Mouse (Mus musculus): ENCODE measurements around the gene S100a13. TPM values are rescaled to one million over a fixed set of nuclear protein-coding genes. Genes with fewer than 3 reads are reported as not detected.

The S100a13 gene
- polyA plus RNA-seq, 2 experiments = 11.1 to 19.7 TPM

DNA sequence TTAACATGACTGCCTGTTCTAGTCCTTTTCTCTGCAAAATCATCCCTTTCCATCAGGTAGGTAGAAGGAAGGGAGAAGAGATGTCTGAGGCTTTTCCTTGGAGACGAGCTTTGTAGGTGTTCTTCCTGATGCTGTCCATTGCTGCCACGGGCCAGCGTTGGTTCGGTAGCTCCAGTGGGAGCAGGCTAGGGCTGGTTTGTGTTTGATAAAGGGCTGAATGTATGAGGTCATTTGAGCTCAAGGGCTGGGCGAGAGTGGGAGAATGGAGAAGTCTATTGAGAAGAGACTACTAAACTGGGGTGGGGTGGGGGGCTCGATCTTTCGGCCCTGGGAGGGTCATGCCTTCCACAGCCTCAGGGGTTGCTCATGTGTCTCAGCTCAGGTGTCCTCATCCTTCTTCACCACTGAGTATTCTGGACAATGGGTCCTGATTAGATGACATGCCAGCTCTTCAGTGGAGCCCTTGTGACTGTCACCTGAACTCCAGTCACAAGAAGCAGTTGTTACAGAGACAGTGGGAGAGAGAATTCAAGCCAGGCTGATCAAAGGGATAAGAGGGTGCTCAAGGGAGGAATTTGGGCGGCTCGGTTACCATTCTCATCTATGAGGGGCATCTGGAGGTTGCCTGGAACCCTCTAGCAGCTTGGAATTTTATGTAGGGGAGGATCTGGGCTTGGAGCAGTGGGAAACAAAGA is 1.1 kb upstream of the S100a13 start:
- DNase-seq (ENCODE audit: low read depth in 3 of 3, low spot score in 3 of 3) (no peak), ATAC-seq (ENCODE audit: insufficient read depth) (no peak)
- Histone ChIP-seq H3K27ac (no peak overlapping the region), H3K4me1 (replicated peaks; ENCODE audit: control insufficient read depth in 2 of 2, insufficient read depth in 2 of 2, low read length in 1 of 2) (peaks cover 8 to 20% of the 10 kb centered on the region in 2 experiments), H3K36me3 (replicated peaks; ENCODE audit: control insufficient read depth, insufficient read depth, low read depth) (no peaks in the 10 kb centered on the region), H3K27me3 (ENCODE audit: control insufficient read depth, insufficient read depth, low read length) (no peaks in the 10 kb centered on the region; the same call in 1 of the 2 replicates), H3K4me3 (ENCODE audit: insufficient read depth in 1 of 2, low read depth in 2 of 2, low read length in 2 of 2) (no peak overlapping the region), H3K9ac (replicated peaks) (no peak overlapping the region), H3K4me2 (ENCODE audit: low read depth) (peak overlapping the region; percentile 98), H3K9me3 (ENCODE audit: control insufficient read depth, low read length) (no peaks in the 10 kb centered on the region)
- 65% methylated on average over 9 of the region's 9 CpGs for WGBS (ENCODE audit: insufficient replicate concordance)
- TF ChIP-seq EP300 (IDR thresholded peaks at IDR 0.05; ENCODE audit: low read depth) (no peak), CTCF (IDR thresholded peaks at IDR 0.05; ENCODE audit: low read depth) (no peak)

DNA sequence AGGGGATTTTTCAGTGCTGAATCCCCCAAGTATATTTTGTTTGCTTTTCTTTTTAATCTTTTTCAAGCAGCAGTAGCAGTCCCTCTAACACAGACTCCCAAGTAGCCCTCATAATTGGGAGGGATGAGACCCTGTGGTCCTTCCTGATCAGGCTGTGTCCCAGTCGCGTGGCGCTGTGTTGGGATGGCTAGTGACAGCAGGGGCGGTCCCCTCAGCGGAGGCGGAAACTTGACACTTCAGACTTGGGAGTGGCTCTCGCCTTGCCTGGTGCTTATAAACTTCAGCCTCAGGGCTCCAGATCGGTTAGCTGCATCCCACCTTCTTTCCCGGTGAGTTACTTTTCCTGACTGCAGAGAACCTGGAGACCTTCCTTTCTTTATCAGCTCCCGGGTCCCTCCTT is 456 bp downstream of the S100a13 start:
- peak; percentile 77 for ATAC-seq (ENCODE audit: insufficient read depth)
- peaks cover 5 to 19% of the 10 kb centered on the region in 2 experiments for H3K4me1 ChIP-seq (replicated peaks; ENCODE audit: control insufficient read depth in 2 of 2, insufficient read depth in 2 of 2, low read length in 1 of 2)
- H3K9me3 ChIP-seq (ENCODE audit: control insufficient read depth, low read length) = no peaks in the 10 kb centered on the region
- peak; percentile 45 to 50 (median 47) for DNase-seq (ENCODE audit: low read depth in 3 of 3, low spot score in 3 of 3)
- no peaks in the 10 kb centered on the region; the same call in 1 of the 2 replicates for H3K27me3 ChIP-seq (ENCODE audit: control insufficient read depth, insufficient read depth, low read length)
- WGBS (ENCODE audit: insufficient replicate concordance) = 0% methylated on average over 10 of the region's 10 CpGs
- H3K36me3 ChIP-seq (replicated peaks; ENCODE audit: control insufficient read depth, insufficient read depth, low read depth) = no peaks in the 10 kb centered on the region
- H3K9ac ChIP-seq (replicated peaks) = peak overlapping the region; percentile 68
- peak overlapping the region; percentile 54 to 66 for H3K4me3 ChIP-seq (ENCODE audit: insufficient read depth in 1 of 2, low read depth in 2 of 2, low read length in 2 of 2)
- TF ChIP-seq CTCF (IDR thresholded peaks at IDR 0.05; ENCODE audit: low read depth) = no peak
- no peak for TF ChIP-seq EP300 (IDR thresholded peaks at IDR 0.05; ENCODE audit: low read depth)
- H3K4me2 ChIP-seq (ENCODE audit: low read depth) = peak overlapping the region; percentile 98
- no peak overlapping the region for H3K27ac ChIP-seq

DNA sequence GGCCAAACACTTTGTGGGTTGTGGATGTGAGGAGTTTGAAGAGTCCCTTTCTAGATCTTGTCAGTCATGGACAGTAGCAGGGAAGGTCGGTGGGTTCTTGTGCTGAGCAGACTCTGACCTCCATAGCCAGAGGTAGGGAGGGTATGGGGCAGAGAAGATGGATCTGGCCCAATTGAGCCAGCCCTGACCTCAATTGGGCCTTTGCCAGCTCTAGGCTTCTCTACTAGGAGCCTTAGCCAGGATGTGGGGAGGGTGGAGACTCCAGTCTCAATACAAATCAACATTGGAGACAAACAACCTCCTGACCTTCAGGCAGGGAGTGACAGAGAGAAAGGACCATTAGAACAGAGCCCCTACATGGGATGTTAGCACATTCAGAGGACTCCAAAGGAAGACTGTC is 1.0 kb downstream of the S100a13 start:
- Histone ChIP-seq H3K9me3 (ENCODE audit: control insufficient read depth, low read length) (no peaks in the 10 kb centered on the region), H3K27me3 (ENCODE audit: control insufficient read depth, insufficient read depth, low read length) (no peaks in the 10 kb centered on the region; the same call in 1 of the 2 replicates), H3K27ac (no peak overlapping the region), H3K4me2 (ENCODE audit: low read depth) (peak overlapping the region; percentile 98), H3K9ac (replicated peaks) (peak overlapping the region; percentile 68), H3K4me1 (replicated peaks; ENCODE audit: control insufficient read depth in 2 of 2, insufficient read depth in 2 of 2, low read length in 1 of 2) (peaks cover 5 to 19% of the 10 kb centered on the region in 2 experiments), H3K4me3 (ENCODE audit: insufficient read depth in 1 of 2, low read depth in 2 of 2, low read length in 2 of 2) (peak overlapping the region; percentile 54 to 66), H3K36me3 (replicated peaks; ENCODE audit: control insufficient read depth, insufficient read depth, low read depth) (no peaks in the 10 kb centered on the region)
- no peak for TF ChIP-seq EP300 (IDR thresholded peaks at IDR 0.05; ENCODE audit: low read depth)
- TF ChIP-seq CTCF (IDR thresholded peaks at IDR 0.05; ENCODE audit: low read depth) = no peak
- 25% methylated on average over 1 of the region's 1 CpGs for WGBS (ENCODE audit: insufficient replicate concordance)
- ATAC-seq (ENCODE audit: insufficient read depth) (no peak), DNase-seq (ENCODE audit: low read depth in 3 of 3, low spot score in 3 of 3) (no peak)

DNA sequence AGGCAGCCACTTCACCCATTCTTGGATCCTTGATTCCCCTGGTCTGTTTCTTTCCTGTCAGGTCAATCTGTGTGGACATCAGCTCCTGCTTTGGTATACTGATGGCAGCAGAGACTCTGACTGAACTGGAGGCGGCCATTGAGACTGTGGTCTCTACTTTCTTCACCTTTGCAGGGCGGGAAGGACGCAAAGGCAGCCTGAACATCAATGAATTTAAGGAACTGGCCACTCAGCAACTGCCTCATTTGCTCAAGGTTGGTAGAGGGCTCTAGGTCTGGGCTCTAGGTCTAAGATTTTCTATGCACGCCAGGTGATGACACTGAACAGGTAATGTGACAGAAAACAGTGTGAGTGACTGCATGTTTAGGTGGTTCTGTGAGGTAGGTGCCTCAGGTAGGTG is 1.6 kb downstream of the S100a13 start:
- H3K4me1 ChIP-seq (replicated peaks; ENCODE audit: control insufficient read depth in 2 of 2, insufficient read depth in 2 of 2, low read length in 1 of 2) = peaks cover 5 to 19% of the 10 kb centered on the region in 2 experiments
- no peaks in the 10 kb centered on the region for H3K36me3 ChIP-seq (replicated peaks; ENCODE audit: control insufficient read depth, insufficient read depth, low read depth)
- H3K4me3 ChIP-seq (ENCODE audit: insufficient read depth in 1 of 2, low read depth in 2 of 2, low read length in 2 of 2) = no peak overlapping the region
- H3K27ac ChIP-seq = no peak overlapping the region
- 87% methylated on average over 4 of the region's 4 CpGs for WGBS (ENCODE audit: insufficient replicate concordance)
- H3K9me3 ChIP-seq (ENCODE audit: control insufficient read depth, low read length) = no peaks in the 10 kb centered on the region
- TF ChIP-seq CTCF (IDR thresholded peaks at IDR 0.05; ENCODE audit: low read depth) = no peak
- no peak for TF ChIP-seq EP300 (IDR thresholded peaks at IDR 0.05; ENCODE audit: low read depth)
- ATAC-seq (ENCODE audit: insufficient read depth) (no peak), DNase-seq (ENCODE audit: low read depth in 3 of 3, low spot score in 3 of 3) (no peak)
- no peak overlapping the region for H3K9ac ChIP-seq (replicated peaks)
- H3K4me2 ChIP-seq (ENCODE audit: low read depth) = no peak overlapping the region
- no peaks in the 10 kb centered on the region; the same call in 1 of the 2 replicates for H3K27me3 ChIP-seq (ENCODE audit: control insufficient read depth, insufficient read depth, low read length)

DNA sequence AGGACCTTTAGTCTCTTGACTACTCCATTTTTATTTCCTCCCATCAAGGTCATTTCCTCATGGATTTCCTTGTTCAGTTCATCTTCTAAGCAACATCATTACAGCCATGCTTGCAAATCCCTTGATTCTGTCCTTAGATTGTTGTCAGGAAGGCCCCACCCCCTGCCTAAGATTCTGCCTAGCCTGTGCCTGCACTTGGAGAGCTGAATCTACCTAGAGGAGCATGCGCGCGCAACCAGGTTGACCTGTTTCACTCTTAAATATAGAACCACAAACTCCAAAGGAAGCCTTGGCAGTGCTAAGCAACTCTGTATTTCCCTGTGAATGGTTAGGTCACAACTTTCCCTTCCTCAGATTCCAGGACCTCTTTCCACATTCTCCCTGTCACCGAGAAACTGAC is 3.5 kb downstream of the S100a13 start:
- no peak for ATAC-seq (ENCODE audit: insufficient read depth)
- WGBS (ENCODE audit: insufficient replicate concordance) = 89% methylated on average over 4 of the region's 4 CpGs

More for the DNA sequence above, 3.5 kb downstream of the S100a13 start:
- Histone ChIP-seq H3K9me3 (ENCODE audit: control insufficient read depth, low read length) (no peaks in the 10 kb centered on the region), H3K4me1 (replicated peaks; ENCODE audit: control insufficient read depth in 2 of 2, insufficient read depth in 2 of 2, low read length in 1 of 2) (peaks cover 5 to 19% of the 10 kb centered on the region in 2 experiments), H3K4me2 (ENCODE audit: low read depth) (no peak overlapping the region), H3K36me3 (replicated peaks; ENCODE audit: control insufficient read depth, insufficient read depth, low read depth) (no peaks in the 10 kb centered on the region), H3K4me3 (ENCODE audit: insufficient read depth in 1 of 2, low read depth in 2 of 2, low read length in 2 of 2) (no peak overlapping the region), H3K9ac (replicated peaks) (no peak overlapping the region), H3K27me3 (ENCODE audit: control insufficient read depth, insufficient read depth, low read length) (no peaks in the 10 kb centered on the region; the same call in 1 of the 2 replicates), H3K27ac (no peak overlapping the region)
- no peak for TF ChIP-seq CTCF (IDR thresholded peaks at IDR 0.05; ENCODE audit: low read depth)
- TF ChIP-seq EP300 (IDR thresholded peaks at IDR 0.05; ENCODE audit: low read depth) = no peak
- DNase-seq (ENCODE audit: low read depth in 3 of 3, low spot score in 3 of 3) = no peak

Data from liver, embryonic 14.5 days (tissue).